Mouse (Mus musculus) stomach, postnatal 0 days (tissue): ENCODE measurements around the gene Pip5k1b. TPM values are rescaled to one million over a fixed set of nuclear protein-coding genes. Genes with fewer than 3 reads are reported as not detected.

Experiments used
- ATAC-seq: fragments of 200-750 bp; cut with Nextera tagmentation; 2 replicates; pipeline ENCODE4 v1.8.0; 2017; ENCODE audit not compliant: low FRiP score, low TSS enrichment
- DNase-seq: peaks from one replicate; pipeline ENCODE4 v3.0.0-alpha.2; 2016; ENCODE audit warnings: low spot score
- H3K27ac ChIP-seq: fragments of 300-500 bp; sonication (generic); replicated peaks from 2 replicates; pipeline ENCODE4 v1.5.1; 2014; ENCODE audit warnings: mild to moderate bottlenecking, control low read depth
- H3K27me3 ChIP-seq: fragments of 300-500 bp; sonication (generic); 2 replicates; pipeline ENCODE4 v1.6.1; 2014; ENCODE audit warnings: low read length; ENCODE audit not compliant: control insufficient read depth, insufficient read depth
- H3K36me3 ChIP-seq: fragments of 300-500 bp; sonication (generic); 2 replicates; pipeline ENCODE4 v1.6.1; 2014; ENCODE audit warnings: low read length, mixed read lengths; ENCODE audit not compliant: control insufficient read depth, insufficient read depth
- H3K4me1 ChIP-seq: fragments of 300-500 bp; sonication (generic); replicated peaks from 2 replicates; pipeline ENCODE4 v1.6.1; 2014; ENCODE audit warnings: antibody characterized with exemption; ENCODE audit not compliant: control insufficient read depth, insufficient read depth
- H3K4me2 ChIP-seq: fragments of 300-500 bp; sonication (generic); replicated peaks from 2 replicates; pipeline ENCODE4 v1.6.1; 2014; ENCODE audit warnings: low read depth, mild to moderate bottlenecking, control low read depth, moderate library complexity
- H3K4me3 ChIP-seq: fragments of 300-500 bp; sonication (generic); 2 replicates; pipeline ENCODE4 v1.5.1; 2014; ENCODE audit warnings: low read depth, low read length, control low read depth
- H3K9ac ChIP-seq: fragments of 300-500 bp; sonication (generic); 2 replicates; pipeline ENCODE4 v1.6.1; 2014; ENCODE audit warnings: mild to moderate bottlenecking, low read length, control low read depth, mixed read lengths
- H3K9me3 ChIP-seq: fragments of 300-500 bp; sonication (generic); 2 replicates; pipeline ENCODE4 v1.6.1; 2016; ENCODE audit warnings: low read length; ENCODE audit not compliant: control insufficient read depth
- CTCF ChIP-seq: IDR thresholded peaks from 2 replicates; pipeline ENCODE4 v1.5.1; 2016; ENCODE audit warnings: antibody characterized with exemption, low read depth, mild to moderate bottlenecking, moderate library complexity
- EP300 ChIP-seq: optimal IDR thresholded peaks from 2 replicates; pipeline ENCODE3; 2016; ENCODE audit warnings: antibody characterized with exemption
- WGBS: fragments of 180-500 bp; shearing (Covaris S2); extraction: QIAGEN DNeasy Blood & Tissue Kit; methylation state at CpG from one replicate; pipeline ENCODE4 v1.1.7; 2014; 5-methylcytosine and 5-hydroxymethylcytosine counted together
- polyA plus RNA-seq: library from polyadenylated mRNA; unstranded; fragments of >200 nt; fragmentation: Nextera tagmentation; extraction: Ambion mirVana; gene quantifications from 2 replicates; pipeline ENCODE4 v1.2.1, GENCODE M21; 2015

Gene Pip5k1b
- polyA plus RNA-seq, 1 experiment from 2014 or later, result 5.5 TPM

- Histone ChIP-seq H3K4me1 (no peaks in the 10 kb centered on the region), H3K27ac (no peak overlapping the region), H3K4me3 (no peak overlapping the region), H3K27me3 (no peaks in the 10 kb centered on the region), H3K4me2 (no peak overlapping the region), H3K9ac (no peak overlapping the region), H3K36me3 (no peaks in the 10 kb centered on the region), H3K9me3 (no peaks in the 10 kb centered on the region)
- DNase-seq (no peak), ATAC-seq (no peak)
- TF ChIP-seq EP300 (no peak), CTCF (no peak)
- WGBS, result 67% methylated on average over 19 of the region's 19 CpGs
Observed at GRCm38 (mm10) chr19:24371763-24372640, 183.7 kb downstream of the Pip5k1b start.

GRCm38 (mm10) chr19:24368419-24368818 is 187.3 kb downstream of the Pip5k1b start:
- Histone ChIP-seq H3K4me3 (no peak overlapping the region), H3K27me3 (no peaks in the 10 kb centered on the region), H3K4me2 (no peak overlapping the region), H3K36me3 (no peaks in the 10 kb centered on the region), H3K4me1 (no peaks in the 10 kb centered on the region), H3K27ac (no peak overlapping the region), H3K9ac (no peak overlapping the region), H3K9me3 (no peaks in the 10 kb centered on the region)
- 58% methylated on average over 6 of the region's 6 CpGs for WGBS
- ATAC-seq (no peak), DNase-seq (no peak)
- TF ChIP-seq CTCF, result no peak
- no peak for TF ChIP-seq EP300

- no peak overlapping the region for H3K27ac ChIP-seq
- TF ChIP-seq EP300 (no peak), CTCF (no peak)
- no peak overlapping the region for H3K4me3 ChIP-seq
- ATAC-seq (no peak), DNase-seq (no peak)
- no peaks in the 10 kb centered on the region for H3K9me3 ChIP-seq
- WGBS, result 86% methylated on average over 4 of the region's 4 CpGs
- H3K4me2 ChIP-seq, result no peak overlapping the region
- no peak overlapping the region for H3K9ac ChIP-seq
- H3K36me3 ChIP-seq, result no peaks in the 10 kb centered on the region
- H3K27me3 ChIP-seq, result no peaks in the 10 kb centered on the region
- H3K4me1 ChIP-seq, result no peaks in the 10 kb centered on the region
Observed at GRCm38 (mm10) chr19:24367722-24368121, 187.9 kb downstream of the Pip5k1b start.

GRCm38 (mm10) chr19:24366747-24367146 is 188.9 kb downstream of the Pip5k1b start:
- Histone ChIP-seq H3K27me3 (no peaks in the 10 kb centered on the region), H3K4me2 (no peak overlapping the region), H3K4me1 (no peaks in the 10 kb centered on the region), H3K9ac (no peak overlapping the region), H3K4me3 (no peak overlapping the region), H3K36me3 (no peaks in the 10 kb centered on the region), H3K27ac (no peak overlapping the region), H3K9me3 (no peaks in the 10 kb centered on the region)
- DNase-seq (no peak), ATAC-seq (no peak)
- WGBS, result 72% methylated on average over 1 of the region's 1 CpGs
- no peak for TF ChIP-seq EP300
- no peak for TF ChIP-seq CTCF

- H3K36me3 ChIP-seq, result no peaks in the 10 kb centered on the region
- no peaks in the 10 kb centered on the region for H3K27me3 ChIP-seq
- WGBS, result 58% methylated on average over 8 of the region's 8 CpGs
- DNase-seq (no peak), ATAC-seq (no peak)
- no peaks in the 10 kb centered on the region for H3K9me3 ChIP-seq
- H3K4me2 ChIP-seq, result no peak overlapping the region
- H3K4me1 ChIP-seq, result no peaks in the 10 kb centered on the region
- H3K4me3 ChIP-seq, result no peak overlapping the region
- TF ChIP-seq EP300, result no peak
- TF ChIP-seq CTCF, result no peak
- H3K27ac ChIP-seq, result no peak overlapping the region
- H3K9ac ChIP-seq, result no peak overlapping the region
Observed at GRCm38 (mm10) chr19:24362626-24363321, 192.9 kb downstream of the Pip5k1b start.

GRCm38 (mm10) chr19:24359270-24359669 is 196.4 kb downstream of the Pip5k1b start:
- Histone ChIP-seq H3K9ac (no peak overlapping the region), H3K36me3 (no peaks in the 10 kb centered on the region), H3K4me2 (no peak overlapping the region), H3K9me3 (no peaks in the 10 kb centered on the region), H3K4me3 (no peak overlapping the region), H3K27ac (no peak overlapping the region), H3K27me3 (no peaks in the 10 kb centered on the region), H3K4me1 (no peaks in the 10 kb centered on the region)
- TF ChIP-seq EP300 (no peak), CTCF (no peak)
- WGBS, result 68% methylated on average over 9 of the region's 9 CpGs
- peak; percentile 49; the same call in 1 of the 2 replicates for ATAC-seq
- peak; percentile 19 for DNase-seq
